Mouse (Mus musculus) erythroblast, adult 5-6 weeks (primary cell): Measurements from ENCODE around the gene Rundc3b. TPM values are rescaled to one million over a fixed set of nuclear protein-coding genes. Genes with fewer than 3 reads are reported as not detected.

Experiments used
- ATAC-seq: replicated peaks from 2 replicates; pipeline ENCODE4 v1.8.0; 2016; ENCODE audit warnings: moderate number of reproducible peaks, mild to moderate bottlenecking, moderate TSS enrichment, inconsistent platforms; ENCODE audit not compliant: poor library complexity, low FRiP score, severe bottlenecking
- total RNA-seq, 2 experiments: library from RNA; stranded (forward) in 1 of 2; stranded (reverse) in 1 of 2; fragments of 150-400 nt in 1 of 2; fragments of 200-764, 138-1000 nt in 1 of 2; gene quantifications; 2 replicates each; pipeline versions ENCODE4 v1.2.3 to v1.2.4; 2015 to 2017; ENCODE audit warnings: low replicate concordance in 2 of 2

Rundc3b gene
- total RNA-seq, 2 experiments from 2014 or later, result not detected

- ATAC-seq, result no peak
Observed at GRCm38 (mm10) chr5:8489471-8490110, 133.2 kb downstream of the Rundc3b start.

GRCm38 (mm10) chr5:8488701-8489297 is 134.0 kb downstream of the Rundc3b start:
- ATAC-seq, result no peak

- ATAC-seq, result no peak
Observed at GRCm38 (mm10) chr5:8487989-8488700, 134.6 kb downstream of the Rundc3b start.

- ATAC-seq, result no peak
Observed at GRCm38 (mm10) chr5:8456561-8456960, 166.2 kb downstream of the Rundc3b start.

GRCm38 (mm10) chr5:8455565-8455964 is 167.2 kb downstream of the Rundc3b start:
- ATAC-seq, result no peak

Other genes starting within 250 kb of the Rundc3b start
- gene Dbf4, start 200.2 kb downstream of the Rundc3b start, total RNA-seq (2015; ENCODE audit: low replicate concordance), result 25.5 and 27.7 TPM in 2 replicates
- 43.4 and 45.2 TPM in 2 replicates for gene Dbf4, start 200.2 kb downstream of the Rundc3b start, total RNA-seq (2017; ENCODE audit: low replicate concordance)
- gene Slc25a40, start 200.1 kb downstream of the Rundc3b start, total RNA-seq (2015; ENCODE audit: low replicate concordance), result 6.7 and 11.7 TPM in 2 replicates
- 5.7 and 12.5 TPM in 2 replicates for gene Slc25a40, start 200.1 kb downstream of the Rundc3b start, total RNA-seq (2017; ENCODE audit: low replicate concordance)
- not detected in 2 replicates for gene Abcb1a, start 37.1 kb upstream of the Rundc3b start, total RNA-seq (2015; ENCODE audit: low replicate concordance)
- 0.34 TPM in 1 of 2 replicates, not detected in the other for gene Abcb1a, start 37.1 kb upstream of the Rundc3b start, total RNA-seq (2017; ENCODE audit: low replicate concordance)
- gene Abcb1b, start 175.2 kb upstream of the Rundc3b start, total RNA-seq (2015; ENCODE audit: low replicate concordance), result 0.58 and 0.63 TPM in 2 replicates
- 0.60 and 8.4 TPM in 2 replicates for gene Abcb1b, start 175.2 kb upstream of the Rundc3b start, total RNA-seq (2017; ENCODE audit: low replicate concordance)